Mouse (Mus musculus): ENCODE measurements around the gene Olfr129. TPM values are rescaled to one million over a fixed set of nuclear protein-coding genes. Genes with fewer than 3 reads are reported as not detected.

Olfr129 gene
- polyA plus RNA-seq (2012; rRNA removed) = not detected in 2 replicates

GRCm38 (mm10) chr17:38059979-38060378 is at the start of gene Olfr129:
TSS of gene Olfr129 (minus strand) at chr17:38060079.

GRCm38 (mm10) chr17:38088593-38088992 is 28.7 kb upstream of the Olfr129 start, which contains the start of gene Olfr131:
TSS of gene Olfr131 (minus strand) at chr17:38088693.

GRCm38 (mm10) chr17:38063621-38064020 is 3.7 kb upstream of the Olfr129 start, which contains the start of gene Olfr130:
TSS of gene Olfr130 (plus strand) at chr17:38063921.

Other genes starting within 250 kb of the Olfr129 start
- not detected in 2 replicates for gene Olfr125, start 227.1 kb downstream of the Olfr129 start, polyA plus RNA-seq (2012; rRNA removed)
- not detected in 2 replicates for gene Olfr126, start 212.6 kb downstream of the Olfr129 start, polyA plus RNA-seq (2012; rRNA removed)
- gene Olfr127, start 159.6 kb downstream of the Olfr129 start, polyA plus RNA-seq (2012; rRNA removed) = not detected in 2 replicates
- gene Olfr128, start 139.5 kb downstream of the Olfr129 start, polyA plus RNA-seq (2012; rRNA removed) = not detected in 2 replicates
- gene Olfr761, start 107.0 kb downstream of the Olfr129 start, polyA plus RNA-seq (2012; rRNA removed) = not detected in 2 replicates
- not detected in 2 replicates for gene Olfr130, start 3.8 kb upstream of the Olfr129 start, polyA plus RNA-seq (2012; rRNA removed)
- gene Olfr131, start 28.6 kb upstream of the Olfr129 start, polyA plus RNA-seq (2012; rRNA removed) = not detected in 2 replicates
- gene Olfr132, start 74.4 kb upstream of the Olfr129 start, polyA plus RNA-seq (2012; rRNA removed) = not detected in 2 replicates
- gene Olfr133, start 85.2 kb upstream of the Olfr129 start, polyA plus RNA-seq (2012; rRNA removed) = not detected in 2 replicates
- gene Olfr134, start 111.3 kb upstream of the Olfr129 start, polyA plus RNA-seq (2012; rRNA removed) = not detected in 2 replicates
- not detected in 2 replicates for gene Olfr135, start 144.3 kb upstream of the Olfr129 start, polyA plus RNA-seq (2012; rRNA removed)
- not detected in 2 replicates for gene Olfr138, start 201.0 kb upstream of the Olfr129 start, polyA plus RNA-seq (2012; rRNA removed)
- not detected in 2 replicates for gene Olfr137, start 247.5 kb upstream of the Olfr129 start, polyA plus RNA-seq (2012; rRNA removed)